Mouse (Mus musculus) right cerebral cortex, adult 18-20 months (tissue): ENCODE data around the gene C130060K24Rik.

Source experiments
- DNase-seq: peaks from one replicate; pipeline ENCODE4 v3.0.0; 2022; ENCODE audit warnings: mixed read lengths

Gene C130060K24Rik

GRCm38 (mm10) chr6:65380918-65381772 is at the start of gene C130060K24Rik:
Gene C130060K24Rik (plus strand): TSS chr6:65381105.
- peak; percentile 5 for DNase-seq

GRCm38 (mm10) chr6:65334246-65334645 is 46.7 kb upstream of the C130060K24Rik start:
- DNase-seq, result no peak

- DNase-seq, result no peak
Measured at GRCm38 (mm10) chr6:65339391-65339790, 41.5 kb upstream of the C130060K24Rik start.

- DNase-seq, result no peak
Measured at GRCm38 (mm10) chr6:65341360-65341759, 39.5 kb upstream of the C130060K24Rik start.

GRCm38 (mm10) chr6:65347736-65348135 is 33.2 kb upstream of the C130060K24Rik start:
- no peak for DNase-seq

- no peak for DNase-seq
Measured at GRCm38 (mm10) chr6:65348255-65348654, 32.6 kb upstream of the C130060K24Rik start.

- DNase-seq, result no peak
Measured at GRCm38 (mm10) chr6:65351622-65352021, 29.3 kb upstream of the C130060K24Rik start.

- DNase-seq, result no peak
Measured at GRCm38 (mm10) chr6:65375918-65376317, 5.0 kb upstream of the C130060K24Rik start.

- DNase-seq, result peak; percentile 6
Measured at GRCm38 (mm10) chr6:65421888-65422287, 41.0 kb downstream of the C130060K24Rik start.

GRCm38 (mm10) chr6:65427065-65427464 is 46.2 kb downstream of the C130060K24Rik start:
- no peak for DNase-seq

GRCm38 (mm10) chr6:65433159-65433558 is 52.3 kb downstream of the C130060K24Rik start:
- no peak for DNase-seq

GRCm38 (mm10) chr6:65453465-65453864 is 72.6 kb downstream of the C130060K24Rik start:
- DNase-seq, result peak; percentile 10

- DNase-seq, result no peak
Measured at GRCm38 (mm10) chr6:65465294-65465693, 84.4 kb downstream of the C130060K24Rik start.

- DNase-seq, result no peak
Measured at GRCm38 (mm10) chr6:65470320-65470719, 89.4 kb downstream of the C130060K24Rik start.

GRCm38 (mm10) chr6:65472455-65472854 is 91.5 kb downstream of the C130060K24Rik start:
- DNase-seq, result no peak

GRCm38 (mm10) chr6:65498786-65499185 is 117.9 kb downstream of the C130060K24Rik start:
- DNase-seq, result no peak
